Mouse (Mus musculus): ENCODE data around the gene Rpp25l. TPM values are rescaled to one million over a fixed set of nuclear protein-coding genes. Genes with fewer than 3 reads are reported as not detected.
"Not testable (repeated sequence)": the region's sequence is repeated elsewhere in the genome, so short reads cannot be mapped to it uniquely, and the experiment has no call there.

Rpp25l gene
- polyA plus RNA-seq, 1 experiment from 2014 or later, result 38.0 TPM

- no peak overlapping the region for H3K4me3 ChIP-seq (ENCODE audit: low read depth, low read length)
- ATAC-seq (ENCODE audit: low FRiP score, low TSS enrichment) (peak; percentile 41; the same call in 1 of the 2 replicates), DNase-seq (ENCODE audit: low spot score) (peak; percentile 39)
- H3K36me3 ChIP-seq (ENCODE audit: control insufficient read depth, insufficient read depth, low read length), result no peaks in the 10 kb centered on the region
- WGBS, result 18% methylated on average over 8 of the region's 8 CpGs
- no peaks in the 10 kb centered on the region; the same call in 1 of the 2 replicates for H3K27me3 ChIP-seq (ENCODE audit: control insufficient read depth, insufficient read depth, low read length)
- peaks cover 8% of the 10 kb centered on the region for H3K4me1 ChIP-seq (replicated peaks; ENCODE audit: control insufficient read depth, insufficient read depth)
- no peaks in the 10 kb centered on the region for H3K9me3 ChIP-seq (ENCODE audit: control insufficient read depth, low read length)
- no peak overlapping the region for H3K27ac ChIP-seq (replicated peaks)
- H3K9ac ChIP-seq (ENCODE audit: low read length), result no peak overlapping the region
- peak overlapping the region; percentile 11; the same call in 1 of the 2 replicates for H3K4me2 ChIP-seq (replicated peaks; ENCODE audit: low read depth)
- TF ChIP-seq CTCF (IDR thresholded peaks at IDR 0.05; ENCODE audit: low read depth), result peak; percentile 80
- no peak for TF ChIP-seq EP300 (optimal IDR thresholded peaks at IDR 0.05)
Observed at GRCm38 (mm10) chr4:41708192-41708745, 5.1 kb downstream of the Rpp25l start.

- DNase-seq (ENCODE audit: low spot score) (peak; percentile 81), ATAC-seq (ENCODE audit: low FRiP score, low TSS enrichment) (peak; percentile 69)
- H3K9me3 ChIP-seq (ENCODE audit: control insufficient read depth, low read length), result no peaks in the 10 kb centered on the region
- H3K9ac ChIP-seq (ENCODE audit: low read length), result no peak overlapping the region
- no peaks in the 10 kb centered on the region for H3K36me3 ChIP-seq (ENCODE audit: control insufficient read depth, insufficient read depth, low read length)
- no peak overlapping the region for H3K27ac ChIP-seq (replicated peaks)
- H3K27me3 ChIP-seq (ENCODE audit: control insufficient read depth, insufficient read depth, low read length), result no peaks in the 10 kb centered on the region; the same call in 1 of the 2 replicates
- WGBS, result 2% methylated on average over 13 of the region's 13 CpGs
- H3K4me3 ChIP-seq (ENCODE audit: low read depth, low read length), result no peak overlapping the region
- peak overlapping the region; percentile 17; the same call in 1 of the 2 replicates for H3K4me2 ChIP-seq (replicated peaks; ENCODE audit: low read depth)
- peaks cover 4% of the 10 kb centered on the region for H3K4me1 ChIP-seq (replicated peaks; ENCODE audit: control insufficient read depth, insufficient read depth)
- TF ChIP-seq CTCF (IDR thresholded peaks at IDR 0.05; ENCODE audit: low read depth) (peak; percentile 78), EP300 (optimal IDR thresholded peaks at IDR 0.05) (no peak)
Observed at GRCm38 (mm10) chr4:41707011-41707535, 6.3 kb downstream of the Rpp25l start.

GRCm38 (mm10) chr4:41705922-41706754, 7.2 kb downstream of the Rpp25l start:
- 61% methylated on average over 19 of the region's 19 CpGs for WGBS
- no peak overlapping the region for H3K27ac ChIP-seq (replicated peaks)
- H3K36me3 ChIP-seq (ENCODE audit: control insufficient read depth, insufficient read depth, low read length), result no peaks in the 10 kb centered on the region
- H3K9me3 ChIP-seq (ENCODE audit: control insufficient read depth, low read length), result no peaks in the 10 kb centered on the region
- no peak overlapping the region for H3K9ac ChIP-seq (ENCODE audit: low read length)
- DNase-seq (ENCODE audit: low spot score), result no peak
- H3K4me2 ChIP-seq (replicated peaks; ENCODE audit: low read depth), result no peak overlapping the region
- H3K4me3 ChIP-seq (ENCODE audit: low read depth, low read length), result no peak overlapping the region
- H3K4me1 ChIP-seq (replicated peaks; ENCODE audit: control insufficient read depth, insufficient read depth), result no peaks in the 10 kb centered on the region
- no peak for TF ChIP-seq CTCF (IDR thresholded peaks at IDR 0.05; ENCODE audit: low read depth)
- no peaks in the 10 kb centered on the region; the same call in 1 of the 2 replicates for H3K27me3 ChIP-seq (ENCODE audit: control insufficient read depth, insufficient read depth, low read length)
- ATAC-seq (ENCODE audit: low FRiP score, low TSS enrichment), result no peak

GRCm38 (mm10) chr4:41704651-41705050, 8.7 kb downstream of the Rpp25l start:
- Histone ChIP-seq H3K4me1 (replicated peaks; ENCODE audit: control insufficient read depth, insufficient read depth) (no peaks in the 10 kb centered on the region), H3K4me3 (ENCODE audit: low read depth, low read length) (no peak overlapping the region), H3K4me2 (replicated peaks; ENCODE audit: low read depth) (no peak overlapping the region), H3K27me3 (ENCODE audit: control insufficient read depth, insufficient read depth, low read length) (no peaks in the 10 kb centered on the region; the same call in 1 of the 2 replicates), H3K27ac (replicated peaks) (no peak overlapping the region), H3K9ac (ENCODE audit: low read length) (no peak overlapping the region), H3K9me3 (ENCODE audit: control insufficient read depth, low read length) (no peaks in the 10 kb centered on the region), H3K36me3 (ENCODE audit: control insufficient read depth, insufficient read depth, low read length) (no peaks in the 10 kb centered on the region)
- no peak for DNase-seq (ENCODE audit: low spot score)
- WGBS, result 6% methylated on average over 5 of the region's 5 CpGs
- ATAC-seq (ENCODE audit: low FRiP score, low TSS enrichment), result no peak
- TF ChIP-seq EP300 (optimal IDR thresholded peaks at IDR 0.05) (no peak), CTCF (IDR thresholded peaks at IDR 0.05; ENCODE audit: low read depth) (no peak)

- ATAC-seq (ENCODE audit: low FRiP score, low TSS enrichment); H3K4me3 ChIP-seq (ENCODE audit: low read depth, low read length); H3K4me1 ChIP-seq (replicated peaks; ENCODE audit: control insufficient read depth, insufficient read depth); H3K27ac ChIP-seq (replicated peaks); H3K9ac ChIP-seq (ENCODE audit: low read length); H3K9me3 ChIP-seq (ENCODE audit: control insufficient read depth, low read length); DNase-seq (ENCODE audit: low spot score); H3K4me2 ChIP-seq (replicated peaks; ENCODE audit: low read depth); H3K27me3 ChIP-seq (ENCODE audit: control insufficient read depth, insufficient read depth, low read length); H3K36me3 ChIP-seq (ENCODE audit: control insufficient read depth, insufficient read depth, low read length): not testable (repeated sequence)
- 68% methylated on average over 2 of the region's 2 CpGs for WGBS
Observed at GRCm38 (mm10) chr4:41702226-41702625, 11.1 kb downstream of the Rpp25l start.

GRCm38 (mm10) chr4:41700224-41700623, 13.1 kb downstream of the Rpp25l start:
- 86% methylated on average over 2 of the region's 8 CpGs for WGBS
- H3K27me3 ChIP-seq (ENCODE audit: control insufficient read depth, insufficient read depth, low read length); H3K36me3 ChIP-seq (ENCODE audit: control insufficient read depth, insufficient read depth, low read length); H3K4me2 ChIP-seq (replicated peaks; ENCODE audit: low read depth); H3K9ac ChIP-seq (ENCODE audit: low read length); ATAC-seq (ENCODE audit: low FRiP score, low TSS enrichment); H3K4me3 ChIP-seq (ENCODE audit: low read depth, low read length); H3K27ac ChIP-seq (replicated peaks); DNase-seq (ENCODE audit: low spot score); H3K9me3 ChIP-seq (ENCODE audit: control insufficient read depth, low read length); H3K4me1 ChIP-seq (replicated peaks; ENCODE audit: control insufficient read depth, insufficient read depth): not testable (repeated sequence)

- H3K9me3 ChIP-seq (ENCODE audit: control insufficient read depth, low read length); H3K36me3 ChIP-seq (ENCODE audit: control insufficient read depth, insufficient read depth, low read length); H3K4me1 ChIP-seq (replicated peaks; ENCODE audit: control insufficient read depth, insufficient read depth); H3K9ac ChIP-seq (ENCODE audit: low read length); ATAC-seq (ENCODE audit: low FRiP score, low TSS enrichment); H3K4me2 ChIP-seq (replicated peaks; ENCODE audit: low read depth); H3K27ac ChIP-seq (replicated peaks); H3K4me3 ChIP-seq (ENCODE audit: low read depth, low read length); H3K27me3 ChIP-seq (ENCODE audit: control insufficient read depth, insufficient read depth, low read length); DNase-seq (ENCODE audit: low spot score): not testable (repeated sequence)
- WGBS, result 89% methylated on average over 9 of the region's 10 CpGs
Observed at GRCm38 (mm10) chr4:41699783-41700182, 13.6 kb downstream of the Rpp25l start, which contains the start of gene Il11ra1. Gene Il11ra1 (plus strand): TSS chr4:41699989.

GRCm38 (mm10) chr4:41698421-41699016, 14.8 kb downstream of the Rpp25l start:
- H3K4me1 ChIP-seq (replicated peaks; ENCODE audit: control insufficient read depth, insufficient read depth); H3K27ac ChIP-seq (replicated peaks); H3K9ac ChIP-seq (ENCODE audit: low read length); H3K27me3 ChIP-seq (ENCODE audit: control insufficient read depth, insufficient read depth, low read length); H3K36me3 ChIP-seq (ENCODE audit: control insufficient read depth, insufficient read depth, low read length); H3K4me2 ChIP-seq (replicated peaks; ENCODE audit: low read depth); ATAC-seq (ENCODE audit: low FRiP score, low TSS enrichment); H3K9me3 ChIP-seq (ENCODE audit: control insufficient read depth, low read length); DNase-seq (ENCODE audit: low spot score); H3K4me3 ChIP-seq (ENCODE audit: low read depth, low read length): not testable (repeated sequence)
- WGBS, result 11% methylated on average over 16 of the region's 32 CpGs
